Mouse (Mus musculus): Measurements from ENCODE around the gene Rp2.
"Not testable (repeated sequence)": the region's sequence is repeated elsewhere in the genome, so short reads cannot be mapped to it uniquely, and the experiment has no call there.

Gene Rp2

GRCm38 (mm10) chrX:20364391-20365365 is at the start of gene Rp2:
Gene Rp2, plus strand, starts transcription at chrX:20364481.
- peak; percentile 63 for DNase-seq

GRCm38 (mm10) chrX:20332756-20333155 is 31.5 kb upstream of the Rp2 start:
- DNase-seq, result no peak

- peak; percentile 68 for DNase-seq
These were observed 28.6 kb upstream of the Rp2 start for GRCm38 (mm10) chrX:20335722-20336121.

GRCm38 (mm10) chrX:20344980-20345379 is 19.3 kb upstream of the Rp2 start:
- DNase-seq, result no peak

- no peak for DNase-seq
These were observed 17.9 kb upstream of the Rp2 start for GRCm38 (mm10) chrX:20346355-20346754.

GRCm38 (mm10) chrX:20350241-20350640 is 14.0 kb upstream of the Rp2 start:
- DNase-seq, result not testable (repeated sequence)

- DNase-seq, result no peak
These were observed 9.0 kb upstream of the Rp2 start for GRCm38 (mm10) chrX:20355283-20355682.

GRCm38 (mm10) chrX:20356309-20356708 is 8.0 kb upstream of the Rp2 start:
- no peak for DNase-seq

- DNase-seq, result no peak
These were observed 1.8 kb downstream of the Rp2 start for GRCm38 (mm10) chrX:20366036-20366435.

- no peak for DNase-seq
These were observed 15.2 kb downstream of the Rp2 start for GRCm38 (mm10) chrX:20379347-20380014.

- no peak for DNase-seq
These were observed 18.0 kb downstream of the Rp2 start for GRCm38 (mm10) chrX:20382260-20382659.

- DNase-seq, result no peak
These were observed 22.7 kb downstream of the Rp2 start for GRCm38 (mm10) chrX:20387006-20387405.

GRCm38 (mm10) chrX:20391964-20392363 is 27.7 kb downstream of the Rp2 start:
- DNase-seq, result not testable (repeated sequence)

- no peak for DNase-seq
These were observed 28.7 kb downstream of the Rp2 start for GRCm38 (mm10) chrX:20392942-20393341.

GRCm38 (mm10) chrX:20404068-20404467 is 39.8 kb downstream of the Rp2 start:
- DNase-seq, result peak; percentile 5

- no peak for DNase-seq
These were observed 42.6 kb downstream of the Rp2 start for GRCm38 (mm10) chrX:20406909-20407308.

GRCm38 (mm10) chrX:20407676-20408075 is 43.4 kb downstream of the Rp2 start:
- DNase-seq, result no peak

- no peak for DNase-seq
These were observed 47.1 kb downstream of the Rp2 start for GRCm38 (mm10) chrX:20411382-20411781.

- DNase-seq, result no peak
These were observed 47.9 kb downstream of the Rp2 start for GRCm38 (mm10) chrX:20412221-20412620.

- no peak for DNase-seq
These were observed 50.8 kb downstream of the Rp2 start for GRCm38 (mm10) chrX:20414885-20415622.

GRCm38 (mm10) chrX:20418461-20418860 is 54.2 kb downstream of the Rp2 start:
- no peak for DNase-seq

- no peak for DNase-seq
These were observed 55.3 kb downstream of the Rp2 start for GRCm38 (mm10) chrX:20419536-20419935.

GRCm38 (mm10) chrX:20425140-20425838 is 61.0 kb downstream of the Rp2 start, which contains the start of gene Jade3:
Gene Jade3, plus strand, starts transcription at chrX:20425688.
- peak; percentile 57 for DNase-seq

Data from right cerebral cortex, postnatal 4 days (tissue).